Mouse (Mus musculus): ENCODE data around the gene Cc2d2a. TPM values are rescaled to one million over a fixed set of nuclear protein-coding genes. Genes with fewer than 3 reads are reported as not detected.

The Cc2d2a gene
- total RNA-seq, 2 experiments from 2014 or later = 10.5 to 11.0 TPM

Other genes starting within 250 kb of the Cc2d2a start
- gene C1qtnf7, start 146.8 kb upstream of the Cc2d2a start, total RNA-seq (2021) = 1 to 10 TPM; 3.9 to 5.1 TPM
- 1 to 10 TPM; 1.3 to 1.9 TPM for gene Bst1, start 156.5 kb downstream of the Cc2d2a start, total RNA-seq (2021)
- 10 to 100 TPM; 65.1 to 69.5 TPM for gene Fbxl5, start 159.3 kb downstream of the Cc2d2a start, total RNA-seq (2021)
- gene Cd38, start 206.2 kb downstream of the Cc2d2a start, total RNA-seq (2021) = 1 to 10 TPM; 6.7 to 7.5 TPM